Mouse (Mus musculus) liver, postnatal 0 days (tissue): ENCODE data around the gene Hba-a1.

Experiments used
- CTCF ChIP-seq: sonication (generic); IDR thresholded peaks from 2 replicates; pipeline ENCODE4 v1.5.1; 2016; ENCODE audit warnings: antibody characterized with exemption, low read depth
- EP300 ChIP-seq: IDR thresholded peaks from 2 replicates; pipeline ENCODE4 v1.6.1; 2016; ENCODE audit warnings: antibody characterized with exemption, low read depth, mild to moderate bottlenecking

DNA sequence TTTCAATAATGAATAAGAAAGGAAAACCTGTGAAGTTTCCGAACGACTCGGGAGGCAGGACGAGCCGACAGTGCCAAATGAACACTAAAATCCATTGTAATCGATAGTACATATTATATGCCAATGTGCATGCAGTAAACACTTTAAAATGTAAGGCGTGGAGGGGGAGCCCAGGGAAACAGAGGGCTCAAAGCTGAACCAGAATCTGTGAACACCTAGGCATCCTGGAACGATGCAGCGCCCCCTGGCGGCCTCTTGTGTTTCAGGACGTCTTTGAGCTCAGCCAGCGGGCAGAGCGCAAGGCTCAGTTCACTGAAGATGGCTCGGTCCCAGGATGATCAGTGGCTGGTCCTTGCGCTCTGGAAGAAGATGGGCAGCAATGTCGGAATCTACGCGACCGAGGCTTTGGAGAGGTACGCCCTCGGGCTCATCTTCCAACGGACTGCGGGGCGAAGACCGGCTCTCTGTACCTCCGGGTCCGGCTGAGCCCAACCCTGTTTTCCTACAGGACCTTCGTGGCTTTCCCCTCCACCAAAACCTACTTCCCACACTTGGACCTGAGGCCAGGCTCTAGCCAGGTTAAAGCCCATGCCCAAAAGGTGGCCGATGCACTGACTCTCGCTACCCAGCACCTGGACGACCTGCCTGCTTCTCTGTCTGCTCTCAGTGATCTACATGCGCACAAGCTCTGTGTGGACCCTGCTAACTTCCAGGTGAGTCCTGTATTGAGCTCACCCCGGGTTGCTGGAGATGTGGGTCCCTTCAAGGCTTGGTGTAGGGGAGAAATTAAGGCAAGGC, 3.6 kb downstream of the Hba-a1 start, which contains the start of gene Hbq1b:
- peak; percentile 88 for TF ChIP-seq CTCF
- TF ChIP-seq EP300, result peak; percentile 69
